Mouse (Mus musculus) testis, adult 10 weeks (tissue): Measurements from ENCODE around the gene Mkrn1. TPM values are rescaled to one million over a fixed set of nuclear protein-coding genes. Genes with fewer than 3 reads are reported as not detected.

Experiments used
- polyA plus RNA-seq: library from polyadenylated mRNA; stranded (reverse); fragments of 350-450 nt; fragmentation: Illumina TruSeq; extraction: RNeasy Lipid Tissue Mini Kit (QIAGEN cat#74804); gene quantifications from one replicate; pipeline ENCODE4 v1.2.3, GENCODE M21; 2014; ENCODE audit warnings: low read depth, low replicate concordance

Mkrn1 gene
- 291 TPM for polyA plus RNA-seq

DNA sequence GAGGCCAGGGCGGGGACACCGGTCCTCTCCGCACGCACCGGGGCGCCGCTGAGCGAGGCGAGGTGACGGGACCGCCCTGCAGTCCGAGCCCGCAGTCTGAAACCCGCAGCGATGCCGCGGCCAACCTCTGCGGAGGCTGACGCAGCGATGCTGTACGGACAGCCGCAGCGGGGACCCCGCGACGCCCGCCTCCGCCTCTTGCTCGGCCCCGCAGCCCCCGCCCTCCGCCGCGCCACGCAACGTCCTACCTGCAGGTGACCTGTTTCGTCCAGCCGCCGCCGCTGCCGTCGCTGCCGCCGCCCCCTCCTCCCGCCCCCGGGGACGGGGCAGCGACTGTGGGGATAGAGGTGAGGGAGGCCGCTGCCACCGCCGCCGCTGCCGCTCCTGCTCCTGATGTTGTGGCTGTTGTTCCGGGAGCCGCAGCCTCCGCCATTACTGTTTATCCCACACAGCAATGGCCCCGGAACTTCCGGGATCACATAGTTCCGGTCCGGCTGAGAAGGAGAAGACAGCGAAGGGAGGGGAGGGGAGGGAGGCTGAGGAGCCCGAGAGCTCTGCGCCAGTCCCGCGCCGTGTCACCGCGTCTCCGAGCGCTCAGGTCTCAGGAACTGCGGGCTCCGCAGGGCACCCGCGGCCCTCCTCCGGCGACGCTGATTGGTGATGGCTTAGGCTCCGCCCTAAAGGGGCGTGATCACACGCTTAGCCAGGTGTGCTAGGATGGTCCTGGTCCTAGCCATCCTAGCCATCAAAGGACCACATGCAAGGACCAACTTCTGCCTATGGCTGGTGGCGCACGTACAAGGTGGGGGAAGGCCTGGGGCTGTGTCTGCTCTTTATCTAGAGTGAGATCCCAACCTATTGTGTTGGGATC lies at the start of gene Mkrn1:
Gene Mkrn1 (minus strand): TSS at position 612 of the 871 bp plus-strand sequence.

DNA sequence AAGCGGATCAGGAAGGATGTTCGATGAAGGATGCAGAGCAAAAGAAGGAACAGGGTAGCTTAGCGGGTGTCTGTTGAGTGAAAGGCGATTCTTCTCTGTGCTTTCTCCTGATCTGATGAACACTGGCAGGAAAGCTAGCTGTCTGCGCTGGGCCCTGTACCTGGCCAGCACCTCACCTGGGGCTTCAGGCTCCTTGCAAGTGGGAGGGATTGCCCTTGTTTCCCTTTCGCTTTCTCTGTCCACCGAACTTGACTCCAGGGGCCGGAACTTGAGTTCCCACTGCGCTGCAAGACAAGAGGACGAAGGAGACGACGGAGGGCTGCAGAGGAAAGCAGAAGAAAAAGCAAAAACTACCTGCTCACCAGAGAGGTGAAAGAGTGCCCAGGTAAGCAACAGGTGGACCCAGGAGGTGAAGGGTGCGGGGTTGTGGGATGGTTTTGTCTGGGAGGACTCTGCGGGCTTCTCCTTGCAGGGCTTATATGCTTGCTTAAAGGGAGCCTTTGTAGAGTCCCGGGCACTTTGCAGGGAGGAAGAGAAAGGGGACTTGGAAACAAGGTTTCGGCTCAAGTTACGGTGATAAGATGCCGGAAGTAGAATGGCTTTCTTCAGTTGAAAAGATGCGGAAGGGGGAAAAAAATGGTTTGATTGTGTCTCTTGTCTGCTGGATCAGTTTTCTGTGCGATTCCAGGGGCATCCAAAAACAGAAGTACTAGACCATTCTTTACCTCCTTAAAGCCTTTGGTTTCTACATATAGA lies 39.0 kb downstream of the Mkrn1 start, which contains the start of gene Rab19:
Gene Rab19 (plus strand): TSS at position 51 of the 756 bp plus-strand sequence.

DNA sequence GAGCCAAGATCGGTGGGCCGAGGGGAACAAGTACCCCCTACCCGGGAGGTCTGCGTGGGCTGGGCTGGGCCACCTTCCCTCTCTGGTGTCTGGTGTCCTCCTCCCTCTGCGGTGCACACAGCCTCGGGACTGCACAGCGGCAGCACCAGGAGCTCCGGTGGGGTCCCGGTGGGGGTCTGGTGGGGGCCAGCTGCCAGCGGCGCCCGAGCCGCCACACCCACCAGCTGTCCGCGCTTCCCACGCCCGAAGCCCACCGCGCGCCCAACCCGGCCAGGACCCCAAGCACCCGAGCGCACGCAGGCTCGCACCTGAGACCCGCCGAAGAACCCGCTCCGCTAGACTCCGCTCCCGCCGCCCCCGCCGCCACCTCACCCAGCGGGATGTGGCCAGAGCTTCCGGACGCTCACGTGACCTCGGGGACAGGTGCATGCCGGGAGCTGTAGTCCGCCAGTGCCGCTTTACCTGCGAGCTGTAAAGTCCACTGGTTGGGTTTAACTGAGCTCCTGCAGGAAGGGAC lies 42.9 kb downstream of the Mkrn1 start, which contains the start of gene Slc37a3:
Gene Slc37a3 (minus strand): TSS at position 365 of the 517 bp plus-strand sequence.

Other genes with a start within 250 kb of the Mkrn1 start
- 44.3 TPM for gene Kdm7a, start 213.7 kb downstream of the Mkrn1 start, polyA plus RNA-seq
- gene Slc37a3, start 42.8 kb downstream of the Mkrn1 start, polyA plus RNA-seq: 7.8 TPM
- gene Rab19, start 39.3 kb downstream of the Mkrn1 start, polyA plus RNA-seq: 0.17 TPM
- 0.88 TPM for gene Dennd2a, start 137.4 kb upstream of the Mkrn1 start, polyA plus RNA-seq
- 3.7 TPM for gene Adck2, start 153.4 kb upstream of the Mkrn1 start, polyA plus RNA-seq
- not detected for gene Gm42420, start 165.3 kb upstream of the Mkrn1 start, polyA plus RNA-seq
- 35.4 TPM for gene Ndufb2, start 172.1 kb upstream of the Mkrn1 start, polyA plus RNA-seq